Mouse (Mus musculus): ENCODE results near the gene Cyp46a1.

GRCm38 (mm10) chr12:108315818-108316217, 18.4 kb upstream of the Cyp46a1 start:
- TF ChIP-seq TCF12 (IDR thresholded peaks at IDR 0.05; ENCODE audit: low read depth, low read length) (no peak), PAX5 (IDR thresholded peaks at IDR 0.05; ENCODE audit: low read length) (no peak), GABPA (IDR thresholded peaks at IDR 0.05; ENCODE audit: insufficient replicate concordance, low read depth, low read length) (no peak), POLR2AphosphoS2 (IDR thresholded peaks at IDR 0.05; ENCODE audit: low read depth, low read length) (no peak), POLR2A (IDR thresholded peaks at IDR 0.05; ENCODE audit: low read depth, low read length) (no peak), MYC (IDR thresholded peaks at IDR 0.05; ENCODE audit: low read depth, low read length) (no peak), CTCF (conservative IDR thresholded peaks at IDR 0.05 in 1 of 2, IDR thresholded peaks at IDR 0.05 in 1 of 2; ENCODE audit: low read depth in 2 of 2, low read length in 2 of 2) (no peak), SIN3A (IDR thresholded peaks at IDR 0.05; ENCODE audit: low read length) (no peak), EP300 (IDR thresholded peaks at IDR 0.05; ENCODE audit: low read length) (no peak)
